Mouse (Mus musculus) midbrain, embryonic 16.5 days (tissue): ENCODE results near the gene Tcf7. TPM values are rescaled to one million over a fixed set of nuclear protein-coding genes. Genes with fewer than 3 reads are reported as not detected.
"Not testable (repeated sequence)": the region's sequence is repeated elsewhere in the genome, so short reads cannot be mapped to it uniquely, and the experiment has no call there.

Experiments used
- ATAC-seq: fragments of 200-750 bp; cut with Nextera tagmentation; 2 replicates; pipeline ENCODE4 v1.8.0; 2017; ENCODE audit warnings: moderate TSS enrichment
- H3K27ac ChIP-seq: fragments of 300-500 bp; sonication (generic); 2 replicates; pipeline ENCODE4 v1.5.1; 2014; ENCODE audit warnings: mild to moderate bottlenecking, low read length, mixed read lengths
- H3K27me3 ChIP-seq: fragments of 300-500 bp; sonication (generic); 2 replicates; pipeline ENCODE4 v1.6.1; 2014; ENCODE audit warnings: low read depth, low read length, mixed read lengths; ENCODE audit not compliant: control insufficient read depth, insufficient read depth
- H3K36me3 ChIP-seq: fragments of 300-500 bp; sonication (generic); 2 replicates; pipeline ENCODE4 v1.6.1; 2014; ENCODE audit warnings: mild to moderate bottlenecking, low read length, moderate library complexity, mixed read lengths; ENCODE audit not compliant: control insufficient read depth, insufficient read depth
- H3K4me1 ChIP-seq: fragments of 300-500 bp; sonication (generic); 2 replicates; pipeline ENCODE4 v1.6.1; 2014; ENCODE audit warnings: mild to moderate bottlenecking, low read length, mixed read lengths; ENCODE audit not compliant: control insufficient read depth, insufficient read depth
- H3K4me2 ChIP-seq: fragments of 300-500 bp; sonication (generic); 2 replicates; pipeline ENCODE4 v1.6.1; 2014; ENCODE audit warnings: mild to moderate bottlenecking, low read length, mixed read lengths
- H3K4me3 ChIP-seq: fragments of 300-500 bp; sonication (generic); 2 replicates; pipeline ENCODE4 v1.5.1; 2014; ENCODE audit warnings: low read depth, mild to moderate bottlenecking, low read length, moderate library complexity, mixed read lengths
- H3K9ac ChIP-seq: fragments of 300-500 bp; sonication (generic); 2 replicates; pipeline ENCODE4 v1.6.1; 2014; ENCODE audit warnings: low read depth, low read length, mixed read lengths
- H3K9me3 ChIP-seq: fragments of 300-500 bp; sonication (generic); replicated peaks from 2 replicates; pipeline ENCODE4 v1.6.1; 2014; ENCODE audit warnings: mild to moderate bottlenecking, low read length, mixed read lengths; ENCODE audit not compliant: control insufficient read depth, poor library complexity, severe bottlenecking
- WGBS: fragments of 180-500 bp; shearing (Covaris S2); extraction: QIAGEN DNeasy Blood & Tissue Kit; methylation state at CpG from one replicate; pipeline ENCODE4 v1.1.7; 2014; 5-methylcytosine and 5-hydroxymethylcytosine counted together
- polyA plus RNA-seq: library from polyadenylated mRNA; unstranded; fragments of >200 nt; fragmentation: Nextera tagmentation; extraction: Ambion mirVana; gene quantifications from 2 replicates; pipeline ENCODE4 v1.2.1, GENCODE M21; 2015

Tcf7 gene
- polyA plus RNA-seq, 1 experiment from 2014 or later, result 2.3 TPM

DNA sequence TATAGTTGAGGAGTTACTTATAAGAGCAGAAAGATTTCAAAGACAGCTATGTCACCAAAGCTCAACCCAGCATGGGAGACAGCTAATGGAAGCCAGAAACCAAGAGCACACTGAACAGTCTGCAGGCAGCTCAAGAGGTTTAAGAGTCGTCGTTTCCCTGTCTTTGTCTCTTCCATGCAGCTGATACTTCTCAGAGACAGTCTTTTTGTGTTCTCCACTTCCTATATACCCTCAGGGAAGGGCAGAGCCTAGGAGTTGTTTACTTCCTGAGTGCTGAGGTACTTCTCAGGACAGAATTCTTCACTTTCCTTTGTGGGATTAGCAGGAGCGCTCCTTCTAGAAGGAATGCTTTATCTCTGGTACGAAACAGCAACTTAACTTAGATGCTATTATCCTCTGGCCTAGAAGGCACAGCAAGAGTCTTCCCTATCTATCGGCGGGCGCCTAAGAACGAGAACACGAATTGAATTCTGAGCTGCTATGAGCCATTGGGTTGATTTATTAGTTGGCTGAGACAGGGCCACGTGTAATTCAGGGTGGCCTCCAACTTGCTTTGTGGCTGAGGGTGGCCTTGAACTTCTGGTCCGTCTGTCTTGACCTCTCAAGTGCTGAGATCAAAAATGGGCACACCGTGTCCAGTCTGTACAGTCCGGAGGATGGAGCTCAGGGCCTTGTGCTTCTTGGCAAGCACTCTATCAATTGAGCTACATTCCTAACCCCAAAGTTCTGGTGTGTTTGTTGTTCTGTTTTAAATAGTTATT is 55.2 kb downstream of the Tcf7 start:
- Histone ChIP-seq H3K36me3 (no peaks in the 10 kb centered on the region), H3K4me3 (no peak overlapping the region), H3K4me2 (no peak overlapping the region), H3K9ac (no peak overlapping the region), H3K4me1 (peaks cover 4% of the 10 kb centered on the region), H3K27me3 (peaks cover 5% of the 10 kb centered on the region; the same call in 1 of the 2 replicates), H3K9me3 (no peaks in the 10 kb centered on the region), H3K27ac (no peak overlapping the region)
- no peak for ATAC-seq
- 84% methylated on average over 13 of the region's 13 CpGs for WGBS

DNA sequence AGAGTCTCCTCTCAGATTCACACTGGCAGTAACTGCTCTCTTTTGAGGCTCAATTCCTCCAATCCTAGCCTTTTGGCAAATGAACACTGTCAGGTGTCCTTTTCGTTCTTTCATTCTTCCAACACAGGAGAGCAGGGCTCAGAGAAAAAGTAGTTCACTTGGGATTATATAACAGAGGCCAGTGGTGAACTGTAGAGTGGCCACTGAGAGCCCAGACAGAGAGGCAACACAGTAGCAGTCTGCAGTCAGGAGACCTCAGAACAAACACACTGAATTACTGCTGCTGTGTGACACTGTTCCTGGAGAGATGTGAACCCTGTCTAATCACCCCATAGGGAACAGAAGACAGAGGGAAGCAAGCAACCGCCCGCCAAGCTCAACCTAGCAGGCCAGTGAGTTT is 55.8 kb downstream of the Tcf7 start:
- Histone ChIP-seq H3K4me3 (no peak overlapping the region), H3K27ac (no peak overlapping the region), H3K36me3 (no peaks in the 10 kb centered on the region), H3K9me3 (no peaks in the 10 kb centered on the region), H3K4me2 (no peak overlapping the region), H3K4me1 (peaks cover 4% of the 10 kb centered on the region), H3K9ac (no peak overlapping the region), H3K27me3 (peaks cover 5% of the 10 kb centered on the region; the same call in 1 of the 2 replicates)
- WGBS, result 74% methylated on average over 3 of the region's 3 CpGs
- no peak for ATAC-seq

DNA sequence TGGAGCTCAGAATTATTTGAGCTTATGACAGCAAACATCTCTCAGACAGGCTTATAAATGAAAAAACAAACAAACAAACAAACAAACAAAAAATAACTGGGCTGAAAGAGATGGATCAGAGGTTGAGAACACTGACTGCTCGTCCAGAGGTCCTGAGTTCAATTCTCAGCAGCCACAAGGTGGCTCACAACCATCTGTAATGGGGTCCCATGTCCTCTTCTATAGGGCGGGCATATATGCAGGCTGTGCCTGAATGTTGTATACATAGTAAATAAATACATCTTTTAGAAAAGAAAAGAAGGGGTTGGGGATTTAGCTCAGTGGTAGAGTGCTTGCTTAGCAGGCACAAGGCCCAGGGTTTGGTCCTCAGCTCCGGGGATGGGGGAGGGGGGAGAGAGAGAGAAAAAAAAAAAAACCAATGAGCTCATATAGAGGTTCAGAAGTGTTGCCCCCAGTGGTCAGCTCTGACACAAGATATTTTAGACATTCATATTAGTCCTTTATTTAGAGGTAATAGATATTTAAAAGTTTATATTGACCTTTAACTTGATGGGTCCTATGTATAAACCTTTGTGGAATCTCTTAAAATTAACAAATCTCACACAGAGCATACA is 56.7 kb downstream of the Tcf7 start:
- Histone ChIP-seq H3K4me2 (no peak overlapping the region), H3K9me3 (no peaks in the 10 kb centered on the region), H3K36me3 (no peaks in the 10 kb centered on the region), H3K4me1 (peaks cover 4% of the 10 kb centered on the region), H3K27ac (no peak overlapping the region), H3K4me3 (no peak overlapping the region), H3K27me3 (peaks cover 5% of the 10 kb centered on the region; the same call in 1 of the 2 replicates), H3K9ac (no peak overlapping the region)
- ATAC-seq, result no peak
- WGBS, result 55% methylated on average over 3 of the region's 3 CpGs

DNA sequence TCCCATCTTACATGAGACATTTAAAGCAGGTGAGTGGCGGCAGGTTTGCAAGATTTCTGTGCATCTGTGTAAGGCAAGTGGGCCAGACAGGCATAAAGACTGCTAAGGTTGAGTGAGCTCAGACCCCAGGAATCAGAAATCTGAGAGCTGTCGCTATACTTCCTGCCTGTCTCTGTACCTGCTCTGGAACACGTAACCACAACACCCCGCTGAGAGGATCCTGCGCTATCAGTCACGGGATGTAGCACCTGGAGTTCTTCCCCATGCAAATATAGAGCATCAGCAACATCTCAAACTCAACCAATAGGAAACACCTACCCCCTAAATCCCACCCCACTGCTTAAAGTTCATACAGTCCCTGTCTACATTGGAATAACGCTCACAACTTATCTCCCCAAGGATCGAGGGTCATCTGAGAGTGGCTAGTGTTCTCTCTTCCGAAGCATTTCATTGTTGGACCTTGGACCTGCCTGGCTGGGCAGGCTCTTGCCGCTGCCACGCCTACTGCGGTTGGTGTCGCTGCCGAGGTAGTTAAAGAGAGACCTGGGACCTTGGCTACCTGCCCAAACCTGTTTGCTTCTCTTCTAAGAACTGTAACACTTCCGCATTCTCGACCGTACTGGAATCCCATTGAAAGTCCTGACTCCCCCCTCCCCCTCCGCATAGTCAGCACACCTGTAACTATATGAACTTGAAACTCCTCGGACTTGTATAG is 58.7 kb downstream of the Tcf7 start:
- Histone ChIP-seq H3K36me3 (no peaks in the 10 kb centered on the region), H3K4me1 (peaks cover 2% of the 10 kb centered on the region; the same call in 1 of the 2 replicates), H3K4me3 (no peak overlapping the region), H3K27ac (no peak overlapping the region), H3K9me3 (no peaks in the 10 kb centered on the region), H3K9ac (no peak overlapping the region), H3K27me3 (peaks cover 5% of the 10 kb centered on the region; the same call in 1 of the 2 replicates), H3K4me2 (no peak overlapping the region; the same call in 1 of the 2 replicates)
- 22% methylated on average over 19 of the region's 19 CpGs for WGBS
- no peak for ATAC-seq

DNA sequence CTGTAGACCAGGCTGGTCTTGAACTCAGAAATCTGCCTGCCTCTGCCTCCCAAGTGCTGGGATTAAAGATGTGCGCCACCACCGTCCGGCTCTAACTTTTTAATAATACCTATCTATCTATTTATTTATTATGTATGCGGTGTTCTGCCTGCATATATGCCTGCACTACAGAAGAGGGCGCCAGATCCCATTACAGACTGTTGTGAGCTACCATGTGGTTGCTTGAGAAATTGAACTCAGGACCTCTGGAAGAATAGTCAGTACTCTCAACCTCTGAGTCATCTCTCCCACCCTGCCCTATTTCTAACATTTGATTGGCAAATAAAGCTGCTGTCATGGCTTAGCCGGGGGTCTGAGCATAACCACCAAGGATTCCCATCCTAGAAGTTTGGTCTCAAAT is 59.9 kb downstream of the Tcf7 start:
- WGBS, result 78% methylated on average over 6 of the region's 6 CpGs
- Histone ChIP-seq H3K27me3 (peaks cover 5% of the 10 kb centered on the region; the same call in 1 of the 2 replicates), H3K36me3 (no peaks in the 10 kb centered on the region), H3K27ac (no peak overlapping the region), H3K9ac (no peak overlapping the region), H3K4me2 (no peak overlapping the region), H3K4me3 (no peak overlapping the region), H3K4me1 (peaks cover 2% of the 10 kb centered on the region; the same call in 1 of the 2 replicates), H3K9me3 (no peaks in the 10 kb centered on the region)
- no peak for ATAC-seq

DNA sequence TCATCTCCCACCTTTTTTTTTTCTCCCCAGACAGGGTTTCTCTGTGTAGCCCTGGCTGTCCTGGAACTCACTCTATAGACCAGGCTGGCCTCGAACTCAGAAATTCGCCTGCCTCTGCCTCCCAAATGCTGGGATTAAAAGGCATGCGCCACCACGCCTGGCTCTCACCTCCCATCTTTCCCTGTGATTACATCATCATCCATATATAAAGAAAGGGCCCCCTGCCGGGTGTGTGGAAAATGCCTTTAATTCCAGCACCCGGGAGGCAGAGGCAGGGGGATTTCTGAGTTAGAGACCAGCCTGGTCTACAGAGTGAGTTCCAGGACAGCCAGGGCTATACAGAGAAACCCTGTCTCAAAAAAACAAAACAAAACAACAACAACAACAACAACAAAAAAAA is 60.9 kb downstream of the Tcf7 start:
- 93% methylated on average over 6 of the region's 6 CpGs for WGBS
- H3K4me1 ChIP-seq, H3K4me2 ChIP-seq: not testable (repeated sequence)

DNA sequence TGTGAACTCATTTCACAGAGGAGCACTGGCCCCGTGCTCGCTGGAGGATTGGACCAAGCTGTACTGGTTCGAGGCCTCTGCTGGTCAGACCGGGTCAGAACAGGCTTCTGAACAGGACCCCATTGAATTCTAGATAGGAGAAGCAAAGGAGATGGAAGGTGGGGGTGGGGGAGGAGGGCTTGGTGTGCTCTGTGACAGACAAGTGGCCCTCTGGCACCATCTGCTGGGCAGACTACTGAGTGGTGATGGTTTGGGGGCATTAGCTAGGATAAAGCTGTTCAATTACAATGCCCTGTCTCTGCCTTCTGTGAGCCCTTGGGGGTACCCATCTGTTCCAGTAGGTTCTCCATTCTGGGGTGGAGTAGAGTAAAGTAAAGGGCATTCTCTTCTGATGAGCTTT is 62.5 kb downstream of the Tcf7 start:
- WGBS, result 10% methylated on average over 4 of the region's 4 CpGs
- peaks cover 2% of the 10 kb centered on the region; the same call in 1 of the 2 replicates for H3K4me1 ChIP-seq
- H3K36me3 ChIP-seq, result no peaks in the 10 kb centered on the region
- no peak for ATAC-seq
- no peak overlapping the region for H3K4me3 ChIP-seq
- H3K4me2 ChIP-seq, result 0 out of 2 replicates have a peak overlapping the region, but pooled peaks have one; percentile 29
- H3K27me3 ChIP-seq, result peaks cover 5% of the 10 kb centered on the region; the same call in 1 of the 2 replicates
- no peak overlapping the region for H3K9ac ChIP-seq
- no peak overlapping the region for H3K27ac ChIP-seq
- no peaks in the 10 kb centered on the region for H3K9me3 ChIP-seq

More for the DNA sequence above, 60.9 kb downstream of the Tcf7 start:
- not testable (repeated sequence) for H3K27ac ChIP-seq, H3K36me3 ChIP-seq, H3K4me3 ChIP-seq, ATAC-seq, H3K27me3 ChIP-seq, H3K9ac ChIP-seq, H3K9me3 ChIP-seq

DNA sequence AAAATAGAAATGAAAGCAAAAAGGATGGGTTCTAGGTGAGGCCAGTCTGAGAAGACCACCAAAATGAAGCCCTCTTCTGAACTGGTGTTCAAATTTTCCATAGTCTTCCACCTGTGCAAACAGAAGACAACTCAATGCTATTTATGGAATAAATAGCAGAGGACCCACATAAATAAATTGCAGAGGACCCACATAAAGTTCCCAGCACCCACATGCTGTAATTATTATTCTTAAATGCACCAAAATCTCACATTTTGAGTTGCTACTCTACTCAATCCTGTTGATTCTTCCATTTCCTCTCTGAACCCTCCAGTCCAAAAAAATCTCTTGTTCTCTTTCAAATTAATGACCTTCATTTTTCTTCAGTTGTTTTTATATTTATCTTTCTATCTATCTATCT is 68.9 kb downstream of the Tcf7 start, which contains the start of gene Olfr1371:
Gene Olfr1371, minus strand, starts transcription at position 101 of the 400 bp plus-strand sequence.
- H3K4me1 ChIP-seq, result no peaks in the 10 kb centered on the region
- H3K27me3 ChIP-seq, result no peaks in the 10 kb centered on the region
- no peaks in the 10 kb centered on the region for H3K36me3 ChIP-seq
- no peak for ATAC-seq
- H3K9me3 ChIP-seq, result no peaks in the 10 kb centered on the region
- H3K4me2 ChIP-seq, result no peak within 1 kb of the TSS
- H3K4me3 ChIP-seq, result no peak within 1 kb of the TSS
- H3K9ac ChIP-seq, result no peak within 1 kb of the TSS
- no peak within 1 kb of the TSS for H3K27ac ChIP-seq
